Mouse (Mus musculus) cortical plate, adult 2 months (tissue): ENCODE measurements around the gene Zbtb22.

Experiments used
- CTCF ChIP-seq: fragments of 200-500 bp; IDR thresholded peaks from 2 replicates; pipeline ENCODE4 v1.5.1; 2011; ENCODE audit warnings: mild to moderate bottlenecking, control low read depth, low read length; ENCODE audit not compliant: insufficient read depth; ENCODE audit errors: extremely low read depth
- POLR2A ChIP-seq: fragments of 200-500 bp; IDR thresholded peaks from 2 replicates; pipeline ENCODE4 v1.6.1; 2011; ENCODE audit warnings: mild to moderate bottlenecking, low read length, control low read depth; ENCODE audit not compliant: insufficient read depth; ENCODE audit errors: extremely low read depth

GRCm38 (mm10) chr17:33938783-33939182 lies 23.1 kb downstream of the Zbtb22 start:
- no peak for TF ChIP-seq CTCF
- TF ChIP-seq POLR2A: no peak
